Mouse (Mus musculus): ENCODE data around the gene Adgrl1.

DNA sequence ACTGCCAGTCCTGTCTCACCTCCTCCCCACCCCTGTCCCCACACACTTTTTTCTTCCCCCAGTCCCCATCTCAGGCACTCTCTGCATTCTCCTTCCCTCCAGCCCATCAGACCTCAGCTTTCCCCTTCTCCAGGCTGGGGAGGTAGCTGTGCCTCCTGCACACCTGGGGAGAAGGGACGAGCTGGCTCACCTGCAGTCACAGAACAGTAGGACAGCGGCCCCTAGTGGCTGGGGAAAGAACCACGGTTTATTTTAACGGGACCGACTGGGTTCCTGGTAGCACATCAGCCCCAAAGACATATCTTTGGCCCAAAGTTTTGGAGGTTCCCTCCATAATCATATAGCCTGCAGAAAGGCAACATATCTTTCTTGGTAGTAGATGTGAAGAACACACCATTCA is 6.0 kb upstream of the Adgrl1 start:
- peak; percentile 87 for TF ChIP-seq CTCF (IDR thresholded peaks at IDR 0.05; ENCODE audit: insufficient read depth, low read length)
- no peak for TF ChIP-seq POLR2A (IDR thresholded peaks at IDR 0.05; ENCODE audit: borderline replicate concordance, extremely low read depth, low read depth, low read length)
